Mouse (Mus musculus) stomach, adult 2 months (tissue): ENCODE measurements around the gene Ddx60. TPM values are rescaled to one million over a fixed set of nuclear protein-coding genes. Genes with fewer than 3 reads are reported as not detected.

Experiments
- polyA plus RNA-seq: library from polyadenylated mRNA; depleted of rRNA; stranded (reverse); fragments of >200 nt; gene quantifications from 2 replicates; pipeline ENCODE4 v1.2.3, GENCODE M21; 2012; rRNA removed

The Ddx60 gene
- polyA plus RNA-seq = 0.08 and 0.14 TPM in 2 replicates

GRCm38 (mm10) chr8:61927777-61928494 lies at the start of gene Ddx60:
TSS of gene Ddx60 (plus strand) at chr8:61928087.

GRCm38 (mm10) chr8:61902521-61902920 lies 25.4 kb upstream of the Ddx60 start, which contains the start of gene Palld:
TSS of gene Palld (minus strand) at chr8:61902690.

Other genes with a start within 250 kb of the Ddx60 start
- gene Palld, start 25.4 kb upstream of the Ddx60 start, polyA plus RNA-seq = 37.7 and 63.8 TPM in 2 replicates
- 95.6 and 122 TPM in 2 replicates for gene Anxa10, start 195.1 kb downstream of the Ddx60 start, polyA plus RNA-seq